Mouse (Mus musculus) hindbrain, embryonic 11.5 days (tissue): ENCODE data around the gene Fam162a. TPM values are rescaled to one million over a fixed set of nuclear protein-coding genes. Genes with fewer than 3 reads are reported as not detected.
"Not testable (repeated sequence)": the region's sequence is repeated elsewhere in the genome, so short reads cannot be mapped to it uniquely, and the experiment has no call there.

Source experiments
- ATAC-seq: fragments of 200-750 bp; cut with Nextera tagmentation; 2 replicates; pipeline ENCODE4 v1.8.0; 2017; ENCODE audit warnings: mild to moderate bottlenecking, moderate TSS enrichment, moderate library complexity; ENCODE audit not compliant: low FRiP score
- DNase-seq: peaks from one replicate; pipeline ENCODE4 v3.0.0-alpha.2; 2015; ENCODE audit warnings: low spot score
- H3K27ac ChIP-seq: fragments of 300-500 bp; sonication (generic); 2 replicates; pipeline ENCODE4 v1.5.1; 2014; ENCODE audit warnings: mild to moderate bottlenecking, low read depth, low read length
- H3K27me3 ChIP-seq: fragments of 300-500 bp; sonication (generic); 2 replicates; pipeline ENCODE4 v1.6.1; 2014; ENCODE audit warnings: mild to moderate bottlenecking, low read length, moderate library complexity, mixed read lengths; ENCODE audit not compliant: control insufficient read depth, insufficient read depth
- H3K36me3 ChIP-seq: fragments of 300-500 bp; sonication (generic); 2 replicates; pipeline ENCODE4 v1.6.1; 2014; ENCODE audit warnings: mild to moderate bottlenecking, low read length, moderate library complexity, mixed read lengths; ENCODE audit not compliant: control insufficient read depth, insufficient read depth
- H3K4me1 ChIP-seq: fragments of 300-500 bp; sonication (generic); replicated peaks from 2 replicates; pipeline ENCODE4 v1.6.1; 2014; ENCODE audit warnings: low read length, mixed read lengths; ENCODE audit not compliant: control insufficient read depth, insufficient read depth
- H3K4me2 ChIP-seq: fragments of 300-500 bp; sonication (generic); replicated peaks from 2 replicates; pipeline ENCODE4 v1.6.1; 2014; ENCODE audit warnings: mild to moderate bottlenecking, low read depth, low read length
- H3K4me3 ChIP-seq: fragments of 300-500 bp; sonication (generic); 2 replicates; pipeline ENCODE4 v1.5.1; 2014; ENCODE audit warnings: low read depth, low read length
- H3K9ac ChIP-seq: fragments of 300-500 bp; sonication (generic); 2 replicates; pipeline ENCODE4 v1.6.1; 2014; ENCODE audit warnings: low read depth, low read length
- H3K9me3 ChIP-seq: fragments of 300-500 bp; sonication (generic); 2 replicates; pipeline ENCODE4 v1.6.1; 2016; ENCODE audit warnings: low read length; ENCODE audit not compliant: control insufficient read depth
- WGBS: fragments of 180-500 bp; shearing (Covaris S2); extraction: QIAGEN DNeasy Blood & Tissue Kit; methylation state at CpG from one replicate; pipeline ENCODE4 v1.1.7; 2014; 5-methylcytosine and 5-hydroxymethylcytosine counted together
- polyA plus RNA-seq: library from polyadenylated mRNA; unstranded; fragments of >200 nt; fragmentation: Nextera tagmentation; extraction: Ambion mirVana; gene quantifications from 2 replicates; pipeline ENCODE4 v1.2.1, GENCODE M21; 2014

The Fam162a gene
- polyA plus RNA-seq, 1 experiment from 2014 or later = 207 TPM

DNA sequence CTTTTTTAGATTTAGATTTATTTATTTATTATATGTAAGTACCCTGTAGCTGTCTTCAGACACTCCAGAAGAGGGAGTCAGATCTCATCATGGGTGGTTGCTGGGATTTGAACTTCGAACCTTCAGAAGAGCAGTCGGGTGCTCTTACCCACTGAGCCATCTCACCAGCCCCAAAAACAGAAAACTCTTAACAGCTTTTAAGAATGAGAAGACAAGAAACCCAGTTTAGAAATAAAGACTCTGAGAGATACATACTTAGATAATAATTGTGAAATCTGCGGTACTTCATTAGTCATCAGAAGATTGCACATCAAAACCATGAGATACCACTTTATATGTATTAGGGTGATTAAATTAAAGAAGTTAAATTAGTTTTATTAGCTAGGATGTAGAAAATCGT, 72.5 kb downstream of the Fam162a start:
- H3K4me1 ChIP-seq, H3K9me3 ChIP-seq, H3K9ac ChIP-seq, H3K27me3 ChIP-seq, DNase-seq, ATAC-seq, H3K36me3 ChIP-seq, H3K4me2 ChIP-seq, H3K4me3 ChIP-seq, H3K27ac ChIP-seq: not testable (repeated sequence)
- WGBS = 96% methylated on average over 4 of the region's 4 CpGs

Other genes with a start within 250 kb of the Fam162a start
- gene Parp14, start 200.1 kb downstream of the Fam162a start, polyA plus RNA-seq = 0.25 and 0.47 TPM in 2 replicates
- gene Parp9, start 133.1 kb downstream of the Fam162a start, polyA plus RNA-seq = 2.0 and 2.7 TPM in 2 replicates
- 2.2 and 2.5 TPM in 2 replicates for gene Dtx3l, start 132.4 kb downstream of the Fam162a start, polyA plus RNA-seq
- 82.4 and 96.6 TPM in 2 replicates for gene Kpna1, start 92.8 kb downstream of the Fam162a start, polyA plus RNA-seq
- gene Wdr5b, start 30.4 kb downstream of the Fam162a start, polyA plus RNA-seq = 12.2 and 14.2 TPM in 2 replicates
- gene Ccdc58, start 91 bp upstream of the Fam162a start, polyA plus RNA-seq = 71.6 and 78.4 TPM in 2 replicates
- gene Csta1, start 59.6 kb upstream of the Fam162a start, polyA plus RNA-seq = 0.15 TPM in 1 of 2 replicates, not detected in the other
- gene Stfa2l1, start 85.2 kb upstream of the Fam162a start, polyA plus RNA-seq = not detected in 2 replicates
- gene Gm5483, start 112.6 kb upstream of the Fam162a start, polyA plus RNA-seq = 1.7 TPM in 1 of 2 replicates, not detected in the other
- gene Gm5416, start 138.8 kb upstream of the Fam162a start, polyA plus RNA-seq = not detected in 2 replicates
- gene 2010005H15Rik, start 149.9 kb upstream of the Fam162a start, polyA plus RNA-seq = 0.28 TPM in 1 of 2 replicates, not detected in the other
- 1.8 and 2.3 TPM in 2 replicates for gene Stfa1, start 205.4 kb upstream of the Fam162a start, polyA plus RNA-seq